Mouse (Mus musculus) urinary bladder, postnatal 4 days (tissue): ENCODE measurements around the gene Tmem191c.
"Not testable (repeated sequence)": the region's sequence is repeated elsewhere in the genome, so short reads cannot be mapped to it uniquely, and the experiment has no call there.

Source experiments
- DNase-seq, 2 experiments: peaks; one replicate each; pipeline ENCODE4 v3.0.0; 2021 to 2022; ENCODE audit warnings: low spot score in 2 of 2

Tmem191c gene

DNA sequence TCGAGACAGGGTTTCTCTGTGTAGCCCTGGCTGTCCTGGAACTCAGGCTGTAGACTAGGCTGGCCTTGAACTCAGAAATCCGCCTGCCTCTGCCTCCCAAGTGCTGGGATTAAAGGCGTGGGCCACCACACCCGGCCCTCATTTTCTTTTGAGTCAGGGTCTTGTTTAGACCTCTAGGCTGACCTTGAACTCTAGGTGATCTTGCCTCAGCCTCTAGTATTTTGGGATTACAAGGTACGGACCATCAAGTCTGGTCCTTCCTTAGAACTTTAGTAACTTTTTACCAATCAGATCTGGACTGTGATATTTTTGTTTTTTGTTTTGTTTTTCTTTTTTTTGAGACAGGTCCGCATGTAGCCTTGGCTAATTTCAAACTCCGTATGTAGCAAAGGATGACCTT is at the start of gene Tmem191c:
TSS of gene Tmem191c (plus strand) at position 357 of the 400 bp plus-strand sequence.
- no peak for DNase-seq

DNA sequence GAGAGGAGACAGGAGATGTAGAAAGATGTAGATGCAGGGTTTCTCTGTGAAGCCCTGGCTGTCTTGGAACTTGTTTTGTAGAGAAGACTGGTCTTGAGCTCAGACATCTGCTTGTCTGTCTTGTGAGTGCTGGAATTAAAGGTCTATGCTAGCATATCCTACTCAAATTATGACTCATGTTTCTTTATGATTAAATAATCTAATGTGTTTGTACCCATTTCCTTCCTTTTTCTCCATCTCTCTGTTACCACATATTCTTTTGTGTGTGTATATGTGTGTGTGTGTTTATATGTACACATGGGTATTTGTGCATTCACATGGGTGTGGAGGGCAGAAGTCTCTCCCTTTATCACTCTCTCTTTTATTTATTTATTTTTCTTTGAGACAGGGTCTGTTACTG is 49.4 kb upstream of the Tmem191c start:
- no peak for DNase-seq

DNA sequence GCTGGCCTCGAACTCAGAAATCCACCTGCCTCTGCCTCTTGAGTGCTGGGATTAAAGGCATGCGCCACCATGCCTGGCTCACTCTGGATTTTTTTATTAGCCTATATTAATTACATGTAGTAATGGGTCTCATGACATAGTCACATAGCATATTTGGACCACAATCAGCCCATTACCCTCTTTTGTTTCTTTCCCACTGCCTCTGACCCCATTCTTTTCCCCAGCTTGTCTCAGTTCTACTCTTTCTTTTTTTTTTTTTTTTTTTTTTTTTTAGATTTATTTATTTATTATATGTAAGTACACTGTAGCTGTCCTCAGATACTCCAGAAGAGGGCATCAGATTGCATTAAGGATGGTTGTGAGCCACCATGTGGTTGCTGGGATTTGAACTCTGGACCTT is 44.4 kb upstream of the Tmem191c start:
- DNase-seq, result not testable (repeated sequence)

DNA sequence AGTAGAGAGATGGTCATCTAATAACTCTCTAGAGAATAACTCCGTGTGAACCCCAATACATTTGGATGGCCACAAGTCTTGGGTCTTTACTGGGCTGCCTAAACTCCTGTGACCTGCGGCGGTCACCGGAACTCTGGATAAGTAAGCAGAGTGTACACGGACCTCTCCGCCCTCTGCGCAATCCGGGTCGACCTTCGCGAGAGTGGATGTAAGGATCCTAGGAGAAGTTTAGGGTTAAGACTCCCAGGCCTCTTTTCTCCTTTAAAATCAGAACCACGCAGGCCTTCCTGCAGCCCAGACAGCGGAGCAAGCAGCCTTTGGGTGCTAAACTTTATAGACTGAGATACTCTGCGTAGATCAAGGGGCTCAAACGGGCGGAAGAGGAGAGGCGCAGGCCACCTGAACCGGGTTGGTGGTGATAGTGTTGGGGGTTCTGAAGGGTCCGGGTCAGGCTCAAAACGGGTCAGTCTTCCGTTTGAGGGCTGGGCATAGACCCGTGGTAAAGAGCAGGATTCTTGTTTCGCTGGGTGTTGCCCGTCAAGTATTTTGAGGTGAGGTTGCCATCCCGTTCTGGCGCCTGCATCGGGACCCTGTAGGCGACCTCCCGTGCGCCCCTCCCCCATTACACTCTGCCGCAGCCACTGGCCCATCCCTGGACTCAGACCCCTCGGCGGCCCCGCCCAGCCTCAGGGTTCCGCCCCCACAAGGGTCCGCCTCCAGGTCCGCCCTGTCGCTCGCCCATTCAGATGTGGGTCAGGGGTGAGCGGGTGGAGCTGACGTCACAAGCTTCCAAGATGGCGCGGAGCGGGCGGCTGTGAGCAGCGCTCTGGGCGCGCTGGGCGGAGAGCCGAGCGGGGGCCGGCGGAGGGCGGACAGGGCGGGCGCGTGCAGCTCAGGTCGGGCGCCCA is 42.8 kb upstream of the Tmem191c start, which contains the start of gene Hic2:
TSS of gene Hic2 (plus strand) at position 779 of the 908 bp plus-strand sequence.
- DNase-seq, result peak; percentile 95

DNA sequence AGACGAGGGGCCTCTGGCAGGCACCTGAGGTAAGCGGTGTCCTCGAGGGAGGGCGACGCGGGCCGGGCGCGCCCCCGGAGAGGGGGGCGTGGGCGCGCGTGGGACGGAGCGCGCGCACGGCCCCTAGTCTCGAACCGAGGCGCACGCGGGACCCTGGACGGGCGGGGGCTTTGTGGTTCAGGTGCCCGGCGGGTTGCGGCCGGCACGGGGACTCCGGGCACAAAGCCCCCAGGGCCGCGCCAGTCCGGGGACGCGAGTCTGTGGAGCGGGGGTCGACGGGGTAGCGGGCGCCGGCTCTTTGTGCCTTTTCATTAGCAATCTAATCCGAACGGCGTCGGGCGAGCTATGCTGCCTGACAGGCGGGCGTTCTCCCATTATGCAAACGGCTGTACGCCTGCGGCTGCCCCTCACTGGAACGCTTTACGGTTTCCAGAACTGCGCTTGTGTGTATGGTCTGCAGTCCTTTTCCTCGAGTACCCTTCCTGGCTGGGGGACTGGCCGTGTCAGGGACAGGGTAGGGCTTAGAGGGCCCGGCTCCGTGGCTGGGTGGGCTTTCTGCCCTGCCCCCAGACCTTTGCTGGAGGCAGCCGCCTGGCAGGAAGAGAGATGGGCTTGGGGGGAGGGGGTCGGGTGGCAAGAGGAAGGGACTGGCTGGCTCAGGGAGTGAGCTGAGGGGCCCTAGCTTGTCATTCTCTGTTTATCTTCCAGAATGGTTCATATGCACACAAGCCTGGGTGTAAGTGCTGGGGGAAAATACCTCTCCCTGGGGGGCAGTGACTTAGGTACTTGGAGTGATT is 42.0 kb upstream of the Tmem191c start:
- DNase-seq, result no peak

DNA sequence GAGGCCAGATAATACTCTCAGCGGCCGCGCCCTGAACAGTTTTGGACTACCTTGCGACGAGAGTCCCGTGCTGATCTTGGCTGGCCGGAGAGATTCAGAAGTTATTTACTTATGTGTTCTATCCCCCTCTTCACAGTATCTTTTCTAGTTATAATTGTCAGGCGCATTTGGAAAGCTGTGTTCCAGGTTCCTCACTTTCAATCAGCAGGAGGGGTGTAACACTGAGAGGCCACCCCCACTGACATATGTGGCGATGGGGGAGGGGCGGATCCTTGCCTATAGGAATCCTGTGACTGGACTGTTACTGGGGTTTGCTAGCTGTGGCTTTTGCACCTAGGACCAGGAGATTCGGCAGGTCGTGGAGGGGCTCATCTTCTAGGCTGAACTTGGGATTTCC is 41.4 kb upstream of the Tmem191c start:
- DNase-seq, result no peak

DNA sequence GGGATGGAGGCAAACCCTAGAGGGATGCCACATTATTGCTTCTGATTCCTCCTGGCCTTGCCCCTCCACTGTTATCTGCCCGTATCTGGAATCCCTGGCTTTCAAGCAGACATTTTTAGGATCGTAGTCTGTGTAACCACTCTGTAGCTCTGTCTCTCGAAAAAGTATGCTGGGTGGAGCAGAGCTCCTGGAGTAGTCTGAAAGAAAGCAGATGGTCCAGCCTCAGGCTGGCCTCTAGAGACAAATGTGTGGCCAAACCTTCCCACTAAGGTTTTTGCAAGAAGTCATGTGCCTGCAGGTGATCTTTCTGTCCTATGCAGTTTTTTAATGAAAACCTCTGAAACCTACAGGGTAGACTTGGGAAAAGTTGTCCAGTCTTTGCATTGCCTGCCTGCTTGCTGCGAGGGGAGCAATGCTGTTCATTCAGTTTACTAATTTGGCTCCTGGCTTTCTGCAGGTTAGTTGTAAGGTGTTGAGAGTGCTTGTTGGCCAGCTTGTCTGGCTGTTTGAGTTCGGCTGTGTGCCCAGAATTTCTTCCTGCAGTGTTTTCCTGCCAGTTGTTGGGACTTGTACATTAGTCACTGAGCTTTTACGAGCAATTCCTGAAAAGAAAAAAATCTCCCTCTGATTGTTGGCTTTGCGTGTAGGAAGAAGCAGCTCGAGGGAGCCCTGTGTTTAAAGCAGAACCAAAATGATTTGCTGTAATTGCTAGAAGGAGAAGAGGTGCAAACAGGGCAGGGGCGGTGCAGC is 40.8 kb upstream of the Tmem191c start:
- DNase-seq, result no peak

DNA sequence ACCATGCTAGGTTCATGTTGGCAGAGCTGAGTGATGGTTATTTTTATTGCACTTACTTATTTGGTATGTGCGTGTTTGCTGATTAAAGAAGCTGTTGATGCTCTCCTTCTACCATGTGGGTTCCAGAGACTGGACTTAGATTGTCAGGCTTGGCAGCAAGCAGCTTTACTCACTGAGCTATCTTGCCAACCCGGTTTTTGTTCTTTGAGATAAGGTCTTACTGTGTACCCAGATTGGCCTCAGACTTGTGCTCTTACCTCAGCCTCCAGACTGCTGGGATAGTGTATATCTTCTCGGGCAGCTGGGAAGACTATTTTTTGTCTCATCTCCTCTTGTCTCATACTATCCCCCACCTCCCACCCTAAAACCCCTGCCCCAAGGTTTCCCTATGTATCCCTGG is 38.2 kb upstream of the Tmem191c start:
- no peak for DNase-seq

DNA sequence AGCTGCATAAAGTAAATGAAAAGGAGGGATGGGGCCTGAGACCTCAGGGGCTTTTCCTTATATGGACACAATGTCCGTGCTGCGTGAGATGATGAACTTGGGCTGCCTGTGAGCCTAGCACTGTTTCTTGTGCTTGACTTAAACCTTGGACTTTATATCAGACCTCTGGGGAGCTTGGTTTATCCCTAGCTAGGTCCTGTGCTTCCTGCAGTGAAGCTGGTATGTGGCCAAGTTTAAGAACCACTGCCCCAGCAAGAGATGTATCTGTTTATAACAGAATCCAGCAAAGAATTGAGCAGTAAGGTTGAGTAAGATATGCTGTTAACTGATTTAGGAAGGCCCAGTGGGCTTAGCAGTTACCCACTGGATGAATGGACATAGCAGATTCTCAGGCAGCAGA is 36.5 kb upstream of the Tmem191c start:
- no peak for DNase-seq

DNA sequence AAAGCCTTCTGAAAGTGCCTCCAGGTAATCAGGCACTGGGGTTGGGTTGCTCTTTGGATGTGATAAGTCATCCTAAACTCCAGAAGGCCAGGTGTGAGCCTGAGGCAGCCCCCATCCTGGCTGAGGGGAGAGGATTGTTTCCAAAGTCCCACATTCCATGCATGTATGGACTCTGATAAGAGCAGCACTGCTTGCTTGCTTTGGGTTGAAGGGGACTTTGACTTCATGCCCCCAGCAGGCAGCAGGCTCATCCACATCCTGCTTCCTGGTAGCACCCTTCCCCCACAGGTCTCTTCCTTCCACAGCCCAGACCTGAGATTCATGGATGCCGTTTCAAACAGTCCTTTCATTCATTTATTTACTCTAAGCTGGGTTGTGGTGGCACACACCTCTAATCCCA is 32.1 kb upstream of the Tmem191c start:
- no peak for DNase-seq

DNA sequence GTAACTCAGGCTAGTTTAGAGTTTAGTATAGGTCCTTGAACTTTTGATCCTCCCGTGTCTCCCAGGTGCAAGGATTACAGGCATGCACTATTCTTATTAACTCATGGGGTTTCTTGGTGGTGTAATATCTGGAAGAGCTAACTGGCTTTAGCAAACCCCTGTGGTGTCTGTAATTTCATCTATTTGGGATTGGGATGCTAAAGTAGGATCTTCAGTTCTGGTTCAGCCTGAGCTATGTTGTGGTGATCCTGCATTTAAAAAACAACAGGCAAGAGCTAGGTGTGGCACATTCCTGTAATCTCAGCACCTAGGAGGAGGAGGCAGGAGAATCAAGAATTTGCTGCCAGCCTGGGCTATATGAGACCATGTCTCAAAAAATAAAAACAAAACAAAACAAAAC is 30.9 kb upstream of the Tmem191c start:
- no peak for DNase-seq

DNA sequence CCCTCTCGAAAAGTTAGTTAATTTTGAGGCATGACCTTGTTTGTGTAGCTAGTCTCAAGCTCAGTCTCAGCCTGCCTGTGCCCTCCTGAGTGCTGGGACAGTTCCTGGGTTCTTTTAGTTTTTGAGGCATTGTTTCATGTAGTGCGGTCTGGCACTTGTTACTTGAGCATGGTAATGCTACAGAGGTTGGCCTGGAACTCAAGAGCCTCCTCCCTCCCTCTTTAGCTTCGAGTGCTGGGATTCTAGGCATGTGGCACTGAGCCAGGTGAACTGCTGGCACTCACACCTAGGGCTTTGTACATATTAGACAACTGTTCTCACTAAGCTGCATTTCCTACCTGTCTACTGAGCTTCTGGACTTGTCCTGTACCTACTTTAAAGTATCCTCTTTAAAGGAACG is 28.1 kb upstream of the Tmem191c start:
- DNase-seq, result no peak

DNA sequence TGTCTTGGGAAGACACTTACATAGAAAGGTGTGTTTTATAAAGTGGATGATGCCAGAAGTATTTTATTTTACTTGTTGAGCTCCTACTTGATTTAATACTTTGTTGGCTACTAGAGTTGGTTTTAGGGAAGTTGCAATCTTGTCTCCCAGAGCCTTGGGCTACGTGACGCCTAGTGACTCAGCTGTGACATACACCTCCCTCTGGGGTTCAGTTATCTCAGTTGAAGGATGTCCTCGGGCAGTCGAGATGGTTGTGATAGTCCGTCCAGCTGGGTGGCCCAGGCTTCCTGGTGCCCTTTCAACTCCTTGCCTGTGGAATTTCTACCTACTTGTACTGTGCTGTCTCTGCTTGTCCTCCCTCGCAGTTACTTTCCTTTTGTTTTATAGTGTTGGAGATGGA is 26.7 kb upstream of the Tmem191c start:
- no peak for DNase-seq

DNA sequence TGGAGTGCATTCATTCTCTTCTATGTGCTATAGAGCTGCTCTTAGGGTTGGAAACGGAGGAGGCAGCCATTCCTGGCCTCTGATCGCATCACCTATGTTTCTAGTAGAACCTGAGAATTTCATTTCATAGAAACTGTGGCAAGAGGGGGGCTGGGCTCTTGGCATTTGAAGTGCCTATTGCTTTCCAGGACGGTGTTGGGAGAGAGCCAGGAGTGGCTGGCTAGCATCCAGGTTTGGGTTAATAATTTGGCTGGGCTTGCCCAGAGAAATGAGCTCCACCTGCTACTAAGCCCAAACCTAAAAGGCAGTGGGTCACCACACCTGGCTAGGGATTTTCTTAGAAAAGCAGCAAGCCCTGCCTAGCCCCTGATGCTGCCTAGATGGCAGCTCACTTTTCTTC is 24.3 kb upstream of the Tmem191c start:
- peak in 1 of 2 experiments; percentile 82 for DNase-seq

DNA sequence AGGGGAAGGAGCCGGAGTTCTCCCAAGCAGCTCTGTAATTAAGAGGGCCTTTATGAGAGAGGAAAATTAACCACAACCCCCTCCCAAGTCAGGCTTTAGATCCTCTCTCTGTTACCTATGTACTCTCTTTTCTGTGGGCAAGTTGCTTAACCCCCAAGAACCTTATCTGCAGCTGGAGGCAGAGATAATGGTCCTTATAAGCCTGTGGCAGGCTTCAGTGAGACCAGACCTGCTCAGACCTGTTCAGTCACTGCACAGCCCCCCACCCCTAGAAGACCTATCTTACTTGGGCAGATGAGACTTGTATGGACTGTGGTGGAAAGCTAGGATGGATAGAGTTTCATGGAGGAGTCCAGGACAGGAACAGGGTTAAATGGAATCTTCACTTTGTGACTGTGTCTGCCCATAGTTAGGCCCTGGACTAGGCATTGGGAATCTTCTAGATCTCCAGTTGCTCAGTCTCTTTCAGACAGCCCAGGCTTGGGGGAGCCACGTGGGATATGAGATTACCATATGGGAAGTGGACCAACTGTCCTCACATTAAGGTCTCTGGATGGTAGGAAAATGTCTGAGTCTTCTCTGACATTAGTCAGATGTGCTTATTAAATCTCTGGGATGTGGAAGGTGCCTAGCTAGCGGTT is 23.7 kb upstream of the Tmem191c start:
- DNase-seq, result no peak

DNA sequence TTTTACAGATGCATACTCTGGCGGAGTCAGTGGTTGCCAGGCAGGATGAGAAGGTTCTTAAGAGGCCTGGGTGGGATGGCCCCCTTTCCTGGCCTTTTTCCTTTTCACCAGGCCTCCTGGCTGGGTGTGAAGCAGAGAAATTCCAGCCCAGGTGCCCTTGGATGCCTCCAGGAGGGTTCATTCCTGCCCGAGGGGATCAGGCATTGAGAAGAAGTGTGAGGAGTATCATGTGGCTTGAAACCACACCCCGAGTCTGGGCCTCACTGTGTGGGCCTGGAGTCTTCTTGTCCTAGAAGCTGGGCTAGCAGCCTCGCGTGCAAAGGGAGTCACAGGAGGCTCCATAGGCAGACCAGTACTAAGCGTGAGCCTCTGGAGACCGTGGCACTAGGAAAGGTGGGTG is 23.0 kb upstream of the Tmem191c start:
- DNase-seq, result no peak

DNA sequence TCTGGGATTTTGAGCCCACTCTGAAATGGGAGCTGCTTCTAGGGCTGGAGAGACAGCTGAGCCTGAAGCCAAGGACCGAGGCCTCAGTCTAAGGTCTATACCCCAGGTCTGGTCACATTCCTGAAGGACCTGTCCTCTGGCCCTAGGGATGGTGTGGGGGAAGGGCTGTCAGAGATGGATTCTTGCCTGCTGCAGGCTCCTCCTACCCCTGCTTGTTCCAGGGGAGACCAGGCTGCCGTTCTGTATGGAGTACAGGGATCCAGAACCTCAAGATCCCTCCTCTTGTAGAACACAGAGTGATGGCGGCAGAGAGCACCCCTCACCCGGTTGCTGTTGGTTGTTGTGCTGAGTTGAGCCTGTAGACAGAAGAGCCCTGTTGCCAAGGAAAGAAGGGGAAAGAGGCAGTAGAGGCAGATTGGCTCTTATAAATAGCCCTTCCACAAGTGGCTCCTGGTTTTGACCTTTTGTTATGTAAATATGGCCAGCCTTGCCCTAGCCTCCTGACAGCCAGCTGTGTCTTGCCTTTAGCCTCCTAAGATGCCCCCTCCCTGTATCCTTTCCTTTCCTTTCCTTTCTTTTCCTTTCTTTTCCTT is 21.8 kb upstream of the Tmem191c start:
- DNase-seq, result no peak

DNA sequence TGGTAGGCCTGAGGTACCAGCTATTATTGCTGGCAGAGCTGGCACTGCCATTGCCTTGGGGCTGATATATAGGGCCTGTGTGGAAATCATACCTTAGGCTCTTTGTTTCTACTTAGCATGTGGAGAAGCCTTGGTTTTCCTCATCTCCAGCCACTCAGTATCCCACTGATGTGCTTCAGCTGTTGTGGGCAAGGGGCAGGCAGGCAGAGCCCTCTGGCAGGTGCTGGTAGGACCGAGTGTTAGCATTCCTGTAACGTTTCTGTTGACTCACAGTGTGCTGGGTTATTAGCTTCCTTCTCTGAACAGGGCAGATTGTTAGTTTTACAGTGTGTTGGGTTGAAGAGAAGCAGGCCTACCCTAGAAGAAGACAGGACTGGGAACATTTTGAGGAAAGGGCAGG is 20.6 kb upstream of the Tmem191c start:
- DNase-seq, result no peak

DNA sequence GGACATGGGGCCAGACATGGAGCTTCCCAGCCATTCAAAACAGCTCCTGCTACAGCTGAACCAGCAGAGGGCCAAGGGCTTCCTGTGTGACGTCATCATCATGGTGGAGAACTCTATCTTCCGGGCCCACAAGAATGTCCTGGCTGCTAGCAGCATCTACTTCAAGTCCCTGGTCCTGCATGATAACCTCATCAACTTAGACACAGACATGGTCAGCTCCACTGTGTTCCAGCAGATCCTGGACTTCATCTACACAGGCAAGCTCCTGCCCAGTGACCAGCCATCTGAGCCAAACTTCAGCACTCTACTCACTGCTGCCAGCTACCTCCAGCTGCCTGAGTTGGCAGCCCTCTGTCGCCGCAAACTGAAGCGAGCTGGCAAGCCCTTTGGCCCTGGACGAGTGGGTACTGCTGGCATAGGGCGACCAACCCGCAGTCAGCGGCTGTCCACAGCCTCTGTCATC is 18.5 kb upstream of the Tmem191c start:
- no peak for DNase-seq

DNA sequence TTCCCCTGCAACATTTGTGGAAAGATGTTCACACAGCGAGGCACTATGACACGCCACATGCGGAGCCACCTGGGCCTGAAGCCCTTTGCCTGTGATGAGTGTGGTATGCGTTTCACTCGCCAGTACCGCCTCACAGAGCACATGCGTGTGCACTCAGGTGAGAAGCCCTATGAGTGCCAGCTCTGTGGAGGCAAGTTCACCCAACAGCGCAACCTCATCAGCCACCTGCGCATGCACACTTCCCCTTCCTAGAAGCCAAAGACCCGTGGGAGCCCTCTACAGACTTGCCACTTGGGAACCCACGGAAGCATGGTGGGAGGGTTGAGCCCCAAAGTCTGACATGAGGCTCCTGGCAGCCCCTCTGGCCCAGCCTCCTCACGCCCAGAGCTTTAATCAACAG is 17.0 kb upstream of the Tmem191c start:
- DNase-seq, result no peak

DNA sequence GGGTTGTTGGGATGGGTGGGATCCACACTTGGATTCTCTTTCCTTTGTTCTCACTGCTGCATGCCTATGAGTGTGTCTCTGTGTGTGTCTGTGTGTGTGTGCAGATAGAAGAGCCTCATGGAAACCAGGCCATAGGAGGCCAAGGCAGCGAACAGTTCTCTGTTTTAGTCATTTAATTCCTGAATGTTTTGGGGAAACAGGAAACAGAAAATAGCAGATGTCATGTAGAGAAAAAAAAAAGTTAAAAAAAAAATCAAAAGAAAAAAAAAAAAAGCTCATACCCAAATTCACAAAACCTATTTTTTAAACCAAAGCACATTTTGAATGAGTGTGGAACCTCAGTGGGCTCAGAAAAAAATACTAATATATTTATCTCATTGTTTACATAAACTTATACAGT is 14.5 kb upstream of the Tmem191c start:
- DNase-seq, result no peak
